Mouse (Mus musculus): ENCODE results near the gene Kalrn.
A peak's percentile ranks its signal among the peaks of the same experiment; 100 is the strongest.

Gene Kalrn

DNA sequence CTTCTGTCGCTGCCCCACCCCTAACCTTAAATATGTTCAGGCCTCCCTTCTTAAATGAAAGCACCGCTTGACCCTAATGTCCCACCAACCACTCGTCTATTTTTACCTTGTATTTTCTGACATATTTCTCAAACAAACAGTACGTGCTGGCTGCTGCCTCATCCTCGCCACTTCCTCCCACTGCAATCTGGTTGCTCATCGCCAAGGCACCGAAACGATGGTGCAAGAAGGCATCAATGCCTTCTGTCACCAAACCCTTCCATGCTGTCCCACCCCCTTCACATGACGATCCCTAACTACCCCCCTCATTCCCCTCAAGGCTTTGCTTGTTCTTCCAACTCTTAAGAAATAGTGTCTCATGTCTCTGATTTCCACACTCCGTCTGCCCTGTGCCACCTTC, 69.1 kb downstream of the Kalrn start:
- peak; percentile 76 for ATAC-seq (ENCODE audit: low TSS enrichment)

DNA sequence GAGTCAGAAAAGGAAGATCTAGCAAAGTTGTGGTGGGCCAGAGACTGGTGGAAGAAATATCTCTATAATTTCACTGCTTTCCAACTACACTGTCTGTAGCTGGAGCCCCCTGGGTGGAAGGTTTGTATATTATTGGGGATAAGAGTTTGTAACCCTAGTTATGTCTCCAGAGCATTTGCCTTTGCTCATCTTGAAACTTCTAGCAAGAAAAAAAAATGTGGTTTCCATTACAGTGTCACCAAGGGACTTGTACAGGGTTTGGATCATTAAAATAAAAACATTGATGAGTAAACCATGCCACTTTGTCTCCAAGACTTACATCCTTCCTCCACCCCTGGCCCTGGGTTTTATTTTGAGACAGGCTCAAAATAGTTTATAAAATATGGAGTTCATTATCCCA, 71.2 kb downstream of the Kalrn start:
- no peak for ATAC-seq (ENCODE audit: low TSS enrichment)

DNA sequence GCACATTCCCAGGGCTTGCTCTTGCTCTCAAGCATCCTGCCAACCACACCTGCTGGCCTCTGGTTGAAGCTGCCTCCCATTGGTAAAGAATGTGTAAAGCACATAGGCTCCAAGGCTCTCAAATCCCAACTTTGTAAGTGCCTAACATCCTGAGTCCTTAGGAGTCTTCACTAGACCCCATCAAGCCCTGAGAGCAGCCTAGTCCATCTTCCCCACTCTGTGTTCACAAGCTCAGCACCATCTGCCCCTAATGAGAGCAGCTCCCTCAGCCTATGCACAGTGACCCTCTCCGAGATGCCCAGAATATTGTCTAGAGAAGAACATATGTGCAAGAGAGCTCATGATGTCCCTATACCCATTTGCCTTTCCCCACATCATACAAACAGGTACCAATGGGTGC, 78.6 kb downstream of the Kalrn start:
- ATAC-seq (ENCODE audit: low TSS enrichment), result no peak

DNA sequence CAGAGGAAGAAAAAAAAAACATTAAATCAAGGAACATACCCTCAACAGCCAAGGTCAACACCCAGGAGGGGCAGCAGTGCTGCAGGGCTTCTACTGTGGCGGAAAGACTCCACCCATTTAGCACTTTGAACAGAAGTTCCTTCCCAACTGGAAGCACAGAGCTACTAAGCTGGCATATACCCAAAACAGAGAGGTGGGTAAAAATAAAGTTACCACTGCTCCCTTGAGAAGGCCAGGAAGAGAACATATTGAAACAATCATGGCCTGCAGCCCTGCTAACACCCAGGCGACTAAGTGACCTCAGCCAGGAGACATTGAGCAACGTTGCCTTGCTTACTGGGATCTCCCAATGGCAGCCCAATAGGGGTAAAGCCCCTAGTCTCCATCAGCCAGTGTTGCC, 79.4 kb downstream of the Kalrn start:
- ATAC-seq (ENCODE audit: low TSS enrichment), result no peak

DNA sequence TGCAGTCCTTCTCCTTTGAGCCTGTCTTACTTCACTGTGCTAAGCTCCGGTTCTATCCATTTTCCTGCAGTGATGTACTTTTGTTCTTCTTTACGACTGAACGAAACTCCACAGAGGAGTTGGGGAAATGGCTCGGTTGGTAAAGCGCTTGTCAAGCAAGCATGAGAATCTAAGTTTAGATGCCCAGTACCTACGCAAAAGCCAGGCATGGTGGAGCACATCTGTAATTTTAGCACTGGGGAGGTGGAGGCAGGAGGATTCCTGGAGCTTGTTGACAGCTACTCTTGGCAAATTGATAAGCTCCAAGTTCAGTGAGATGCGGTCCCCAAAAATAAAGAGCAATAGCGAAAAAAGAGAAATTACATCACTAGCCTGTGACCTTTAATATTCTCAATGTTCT, 82.1 kb downstream of the Kalrn start:
- ATAC-seq (ENCODE audit: low TSS enrichment), result peak; percentile 50

DNA sequence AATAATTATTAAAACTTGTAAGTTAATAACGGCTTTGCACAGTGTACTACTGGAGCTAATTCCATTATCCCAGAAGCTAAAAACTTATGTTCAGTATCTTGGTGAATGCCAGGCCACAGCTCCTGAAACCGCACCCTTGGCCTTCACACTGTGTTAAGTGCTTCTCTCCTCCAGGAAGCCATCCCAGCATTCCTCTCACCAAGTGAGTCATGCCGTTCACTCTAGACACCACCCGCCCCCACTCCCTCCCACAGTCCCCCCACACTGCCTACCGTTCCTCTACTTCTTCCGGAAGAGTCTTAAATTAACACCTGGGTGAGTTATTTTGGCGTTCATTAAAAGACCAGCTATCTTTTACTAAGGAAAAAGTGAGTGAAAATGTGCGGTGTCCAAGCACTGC, 82.8 kb downstream of the Kalrn start:
- peak; percentile 49; the same call in 1 of the 2 replicates for ATAC-seq (ENCODE audit: low TSS enrichment)

DNA sequence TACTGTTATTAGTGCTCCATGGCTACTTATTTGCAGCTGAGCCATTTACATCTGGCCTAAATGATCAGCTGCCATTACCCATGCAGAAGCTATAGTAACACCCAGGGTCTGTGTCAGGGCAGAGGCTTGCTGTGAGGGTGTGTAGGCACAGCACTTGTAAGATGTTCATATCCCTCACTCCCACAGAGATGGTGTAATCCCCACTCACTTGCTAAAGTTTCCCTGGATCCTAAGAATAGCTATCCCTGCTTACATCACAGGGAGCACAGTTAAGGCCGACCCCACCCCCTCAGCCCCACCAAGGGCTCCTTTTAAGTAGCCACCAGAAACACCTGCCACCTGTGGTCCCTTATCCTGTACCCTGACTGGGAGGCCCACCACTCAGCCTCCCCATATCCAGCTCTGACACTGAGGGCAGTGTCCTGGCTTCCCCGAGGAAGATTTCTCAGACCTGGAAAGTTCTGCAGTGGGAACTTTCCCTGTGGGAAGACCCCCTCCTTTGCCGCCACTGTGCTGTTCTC, 83.5 kb downstream of the Kalrn start:
- ATAC-seq (ENCODE audit: low TSS enrichment), result peak; percentile 17; the same call in 1 of the 2 replicates

DNA sequence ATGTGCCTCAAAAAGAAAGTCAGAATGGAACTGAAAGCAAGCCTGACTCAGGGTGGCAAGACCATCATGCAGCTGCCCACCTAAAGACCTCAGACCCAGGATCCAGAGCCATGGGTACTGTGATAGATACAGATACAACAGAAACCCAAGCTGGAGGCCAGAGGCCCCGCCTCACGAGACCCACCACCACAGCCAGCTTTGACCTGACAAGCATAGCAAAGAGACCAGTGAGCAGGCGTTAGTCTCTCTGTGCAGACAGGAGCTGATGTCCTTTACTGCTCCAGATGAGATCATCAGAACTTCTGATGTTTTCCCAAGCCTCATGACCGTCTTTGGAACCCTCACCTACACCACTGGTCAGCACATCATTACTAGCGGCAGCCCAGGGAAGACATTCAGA, 85.5 kb downstream of the Kalrn start:
- no peak for ATAC-seq (ENCODE audit: low TSS enrichment)

DNA sequence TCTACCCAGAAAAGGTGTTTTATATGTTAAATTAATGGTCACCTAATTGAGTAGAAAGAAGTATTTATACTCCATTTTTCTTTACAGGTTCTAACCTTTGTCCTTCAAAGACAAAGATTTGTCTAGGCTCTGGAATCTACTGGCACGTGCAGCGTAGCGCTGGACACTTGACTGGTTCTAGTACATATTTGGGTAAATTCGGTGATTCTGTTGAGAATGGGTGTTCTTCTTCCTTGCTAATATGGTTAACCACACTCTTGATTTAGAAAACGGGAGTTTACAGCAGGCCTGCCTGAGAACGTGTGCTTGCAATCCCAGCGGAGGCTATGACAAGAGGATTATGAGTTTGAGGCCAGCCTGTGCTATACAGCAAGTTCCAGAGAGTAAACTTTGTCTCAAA, 86.1 kb downstream of the Kalrn start:
- no peak for ATAC-seq (ENCODE audit: low TSS enrichment)

DNA sequence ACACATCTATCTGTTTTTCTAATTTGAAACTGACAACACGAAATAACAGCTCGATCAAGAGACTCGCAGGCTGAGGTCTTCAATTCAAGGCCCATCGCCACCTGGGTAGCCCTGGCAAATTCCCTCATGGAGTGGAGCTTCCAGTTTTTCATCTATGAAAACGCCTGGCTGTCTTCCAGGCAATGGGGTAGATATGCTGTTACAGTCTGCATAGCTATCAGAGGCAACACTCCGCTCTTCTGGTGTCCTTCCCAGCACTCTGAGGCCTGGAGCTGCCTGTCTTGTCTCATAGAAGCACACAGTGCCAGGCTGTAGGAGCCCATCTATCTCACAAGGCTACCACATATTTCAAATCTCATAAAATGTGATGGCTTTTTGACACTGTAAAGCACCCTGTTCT, 87.8 kb downstream of the Kalrn start:
- ATAC-seq (ENCODE audit: low TSS enrichment), result peak; percentile 47

DNA sequence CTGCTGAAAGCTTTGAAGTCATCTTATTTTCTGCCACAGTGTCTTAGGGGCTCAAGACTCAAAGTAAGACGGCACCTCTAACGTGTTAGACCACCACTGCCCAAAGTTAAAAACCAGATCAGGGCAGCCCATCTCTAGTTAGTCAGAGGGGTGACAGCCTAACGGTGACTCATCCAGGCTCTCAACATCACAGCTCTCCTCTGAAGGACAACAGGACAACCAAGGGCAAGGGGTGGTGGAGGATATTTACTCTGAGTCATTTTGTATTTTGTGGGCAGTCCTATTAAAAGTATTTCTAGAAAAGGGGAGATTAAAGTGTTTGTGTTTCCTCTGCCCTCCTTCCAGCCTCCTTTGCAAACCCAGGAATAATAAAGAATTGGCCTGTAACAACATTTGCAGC, 88.4 kb downstream of the Kalrn start:
- no peak for ATAC-seq (ENCODE audit: low TSS enrichment)

DNA sequence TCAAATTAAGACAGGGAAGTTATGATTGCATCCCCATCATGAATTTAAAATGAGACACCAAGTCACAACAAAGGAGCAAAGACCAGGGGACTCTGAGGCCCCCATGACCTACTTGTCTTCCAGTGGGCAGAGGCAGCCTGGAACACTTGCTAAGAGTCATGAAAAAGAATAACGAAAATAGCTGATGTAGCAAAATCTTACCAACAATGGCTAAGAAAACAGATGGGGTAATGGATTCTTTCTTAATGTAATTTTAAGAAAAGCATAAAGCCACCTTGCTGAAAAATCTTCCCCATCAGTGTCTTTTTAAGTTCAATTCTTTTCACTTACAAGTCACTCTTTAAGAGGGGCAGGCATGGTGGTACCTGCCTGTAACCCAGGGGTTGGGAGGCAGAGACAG, 89.1 kb downstream of the Kalrn start:
- no peak for ATAC-seq (ENCODE audit: low TSS enrichment)

DNA sequence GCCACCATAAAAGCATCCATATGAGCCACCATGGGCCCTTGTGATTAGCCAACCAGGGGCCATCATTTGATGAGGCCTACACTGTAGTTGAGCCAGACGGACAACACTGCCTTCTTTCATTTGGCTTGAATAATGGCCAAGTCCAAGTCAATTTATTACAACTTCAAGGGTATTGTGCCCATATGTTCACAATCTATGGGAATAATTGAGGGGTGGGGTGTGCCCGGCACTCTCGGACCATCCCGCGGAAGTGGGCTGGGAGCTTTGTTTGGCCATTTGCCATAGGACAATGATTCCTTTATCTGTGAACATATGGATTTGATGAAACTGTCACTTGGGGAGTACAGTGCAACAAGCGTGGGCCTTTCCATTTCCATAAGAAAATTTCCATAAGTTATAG, 89.6 kb downstream of the Kalrn start:
- ATAC-seq (ENCODE audit: low TSS enrichment), result no peak

DNA sequence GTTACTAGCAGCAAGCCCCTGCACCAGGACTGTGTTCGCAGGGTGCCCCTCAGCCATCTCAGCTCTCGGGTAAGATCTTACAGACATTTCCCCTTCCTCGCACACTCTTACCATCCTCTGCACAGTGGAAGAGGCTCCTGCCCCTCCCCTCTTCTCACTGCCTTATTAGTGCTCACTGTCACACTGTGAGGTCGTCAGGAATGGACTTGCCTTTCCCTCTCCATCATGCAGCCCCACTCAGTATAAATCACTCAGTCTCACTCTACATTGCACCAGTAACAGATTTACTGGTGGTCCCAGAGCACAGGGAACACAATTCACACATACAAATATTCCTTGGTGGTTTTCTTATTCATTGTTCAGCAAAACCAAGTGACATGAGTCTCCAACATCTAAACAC, 98.6 kb downstream of the Kalrn start:
- ATAC-seq (ENCODE audit: low TSS enrichment), result no peak

DNA sequence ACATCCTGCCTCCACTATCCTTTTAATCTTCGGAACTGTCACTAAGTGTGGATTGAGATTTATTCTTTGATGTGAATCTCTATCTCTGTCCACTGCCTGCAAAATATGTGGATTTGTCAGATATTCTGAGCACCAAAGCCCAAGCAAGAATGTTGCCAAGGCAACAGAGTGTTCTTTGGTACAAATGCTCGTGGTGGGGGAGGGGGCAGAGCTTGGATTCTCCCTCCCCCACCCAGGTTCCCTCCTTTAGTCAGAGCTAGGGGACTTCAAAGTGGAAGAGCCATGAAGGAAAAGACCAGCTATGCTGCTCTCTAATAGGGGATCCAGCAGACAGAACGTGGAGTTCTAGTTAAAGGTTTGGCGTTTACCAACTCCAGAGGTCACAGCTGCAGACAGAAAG, 99.4 kb downstream of the Kalrn start:
- no peak for ATAC-seq (ENCODE audit: low TSS enrichment)

DNA sequence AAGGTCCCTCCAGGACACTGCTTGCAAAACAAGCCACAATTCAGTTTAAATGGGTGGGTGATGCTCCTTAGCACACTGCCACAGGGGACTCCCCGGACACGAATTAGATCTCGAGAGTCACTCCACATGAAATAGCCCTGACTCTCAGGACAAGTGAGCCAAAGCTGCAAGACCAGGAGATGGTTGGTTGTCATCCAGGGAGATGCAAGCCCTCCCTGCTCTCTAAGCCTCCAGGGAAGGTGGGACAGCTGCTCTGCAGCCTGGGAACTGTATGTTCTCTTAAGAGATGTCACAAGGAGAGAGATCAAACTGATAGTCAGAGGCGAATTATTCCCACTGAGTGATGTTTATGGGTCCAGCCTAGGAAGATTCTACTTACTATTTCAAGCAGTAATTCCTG, 101.9 kb downstream of the Kalrn start:
- no peak for ATAC-seq (ENCODE audit: low TSS enrichment)

DNA sequence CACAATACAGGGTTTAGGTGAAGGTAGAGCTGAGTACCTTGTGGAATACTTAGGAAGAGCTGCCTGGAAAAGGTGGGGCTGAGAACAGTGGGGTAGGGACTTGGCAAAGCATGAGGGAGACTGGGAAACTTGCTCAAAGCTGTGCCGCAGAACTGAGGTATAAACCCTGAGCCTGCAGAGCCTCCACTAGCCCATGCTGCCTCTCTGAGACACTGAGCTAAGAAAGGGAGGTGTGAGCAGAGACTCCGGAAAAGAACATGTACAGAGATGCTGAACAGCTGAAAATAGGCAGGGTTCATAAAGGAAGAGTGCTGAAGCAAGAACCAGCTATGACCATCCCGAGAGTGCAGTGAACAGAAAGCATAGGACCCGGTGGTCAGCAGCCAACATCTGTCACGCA, 103.0 kb downstream of the Kalrn start:
- ATAC-seq (ENCODE audit: low TSS enrichment), result peak; percentile 46

DNA sequence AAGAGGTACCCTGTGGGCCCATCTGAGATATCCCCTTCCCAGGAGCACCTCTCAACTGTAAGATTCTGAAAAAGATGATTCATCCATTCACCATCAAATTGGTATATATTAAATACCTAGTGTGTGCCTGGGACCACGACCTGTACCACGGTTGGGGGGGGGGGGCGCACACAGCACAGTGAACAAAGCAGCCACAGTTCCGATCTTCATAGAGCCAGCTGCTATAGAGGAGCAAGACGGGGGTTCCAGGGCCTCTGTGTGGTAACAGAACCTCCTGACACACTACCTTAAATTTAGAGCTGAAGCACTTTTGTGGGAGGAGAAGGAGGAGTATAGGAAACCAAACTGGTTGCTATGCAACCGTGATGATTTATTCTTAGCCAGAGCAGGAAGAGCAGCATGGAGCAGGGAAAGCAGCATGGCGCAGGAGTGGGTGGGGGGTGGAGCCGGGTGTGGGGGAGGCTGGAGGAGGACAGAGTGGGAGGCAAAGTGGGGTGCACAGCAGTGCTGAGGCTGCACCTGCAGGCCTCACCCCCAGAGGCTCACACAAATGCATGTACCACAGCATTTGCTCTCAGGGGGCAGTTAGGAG, 104.0 kb downstream of the Kalrn start:
- ATAC-seq (ENCODE audit: low TSS enrichment), result peak; percentile 67

DNA sequence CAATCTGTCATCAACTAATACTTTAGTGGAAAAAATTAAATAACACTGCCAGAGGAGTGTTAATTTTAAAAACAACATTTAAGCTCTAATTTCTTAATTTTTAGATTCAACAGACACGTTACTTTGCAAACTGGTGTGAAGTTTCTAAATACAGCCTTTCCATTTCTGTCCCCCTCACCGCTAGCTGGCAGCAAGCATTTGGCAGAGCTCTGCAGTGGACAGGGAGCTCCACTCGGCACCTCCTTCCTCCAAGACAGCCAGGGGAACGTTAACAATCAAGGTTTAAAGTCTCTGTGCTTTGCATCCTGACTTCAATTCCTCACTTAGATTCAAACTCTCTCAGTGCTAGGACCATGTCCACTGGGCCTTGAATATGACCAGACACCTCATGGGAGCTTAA, 106.7 kb downstream of the Kalrn start:
- no peak for ATAC-seq (ENCODE audit: low TSS enrichment)

DNA sequence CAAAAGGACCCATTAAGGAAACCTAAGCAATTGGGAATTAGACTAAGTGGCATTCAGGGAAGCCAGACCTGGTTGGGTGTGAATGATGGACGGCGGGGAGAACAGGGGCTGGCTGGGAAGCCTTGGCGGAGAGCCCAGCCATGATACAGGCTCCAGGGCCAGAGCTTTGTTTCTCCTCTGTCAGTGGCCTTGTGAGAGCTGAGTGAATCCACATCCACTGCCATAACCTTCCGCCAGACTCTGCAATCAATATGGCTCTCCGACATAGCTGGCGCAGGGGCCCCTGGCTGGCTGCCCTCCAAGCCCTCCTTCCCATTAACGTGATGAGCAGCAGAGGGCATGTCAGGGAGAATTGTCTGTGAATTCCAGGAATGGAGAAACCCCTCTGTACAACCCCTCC, 117.0 kb downstream of the Kalrn start:
- ATAC-seq (ENCODE audit: low TSS enrichment), result no peak

DNA sequence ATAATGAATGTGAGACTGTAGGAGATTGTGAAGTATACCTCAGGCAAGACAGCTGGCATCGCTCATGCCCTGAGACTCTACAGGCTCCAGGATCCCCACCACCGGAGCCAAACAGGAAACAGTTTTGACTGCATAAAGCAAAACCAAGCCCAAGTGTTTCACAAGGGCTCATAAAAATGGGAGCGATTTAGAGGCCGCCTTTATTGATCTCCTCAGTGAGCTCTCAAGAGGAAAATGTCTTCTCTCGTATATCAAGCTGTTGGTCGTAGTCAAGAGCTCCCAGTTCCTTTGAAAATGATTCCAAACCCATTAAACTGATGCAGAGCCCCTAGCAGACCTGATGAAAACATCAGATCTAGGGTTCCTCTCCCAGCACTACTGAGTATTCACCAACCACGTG, 127.7 kb downstream of the Kalrn start:
- ATAC-seq (ENCODE audit: low TSS enrichment), result 0 out of 2 replicates have a peak, but pooled peaks have one; percentile 10

DNA sequence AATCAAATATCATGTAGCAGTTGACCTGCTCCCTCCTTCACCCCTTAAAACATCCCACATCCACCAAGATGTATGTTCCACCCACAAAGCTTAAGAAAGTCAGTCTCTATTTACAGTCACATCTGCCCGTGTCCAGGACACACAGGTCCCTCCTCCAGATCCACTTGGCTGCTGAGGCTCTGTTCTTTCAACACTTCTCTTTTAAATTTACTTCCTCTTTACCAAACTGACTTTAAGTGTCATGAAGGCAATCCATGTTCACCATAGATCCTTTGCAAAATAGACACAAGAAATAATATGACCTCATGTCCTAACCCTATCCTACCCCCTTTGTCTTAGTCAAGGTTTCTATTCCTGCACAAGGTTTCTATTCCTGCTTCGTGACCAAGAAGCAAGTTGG, 131.6 kb downstream of the Kalrn start:
- ATAC-seq (ENCODE audit: low TSS enrichment), result no peak

DNA sequence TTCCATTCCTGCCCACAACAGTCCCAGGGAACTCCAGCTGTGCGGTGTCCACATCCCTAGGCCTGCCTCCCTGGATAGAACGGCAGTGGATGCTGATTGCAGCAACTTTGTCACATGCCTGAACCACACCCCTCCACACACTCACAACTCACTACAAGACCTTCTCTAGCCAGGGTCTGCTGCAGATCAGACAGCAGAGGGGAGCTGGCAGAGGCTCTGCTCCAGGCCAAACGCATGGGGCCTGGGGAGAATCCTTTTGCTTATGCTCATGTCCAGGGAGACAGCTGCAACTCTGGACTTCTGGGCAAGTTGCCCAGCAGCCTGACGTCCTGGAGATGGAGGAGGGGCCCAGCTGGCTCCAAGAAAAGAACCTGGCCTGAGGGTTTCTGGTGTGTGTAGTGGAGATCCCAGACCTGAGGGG, 132.3 kb downstream of the Kalrn start:
- ATAC-seq (ENCODE audit: low TSS enrichment), result peak; percentile 25; the same call in 1 of the 2 replicates

DNA sequence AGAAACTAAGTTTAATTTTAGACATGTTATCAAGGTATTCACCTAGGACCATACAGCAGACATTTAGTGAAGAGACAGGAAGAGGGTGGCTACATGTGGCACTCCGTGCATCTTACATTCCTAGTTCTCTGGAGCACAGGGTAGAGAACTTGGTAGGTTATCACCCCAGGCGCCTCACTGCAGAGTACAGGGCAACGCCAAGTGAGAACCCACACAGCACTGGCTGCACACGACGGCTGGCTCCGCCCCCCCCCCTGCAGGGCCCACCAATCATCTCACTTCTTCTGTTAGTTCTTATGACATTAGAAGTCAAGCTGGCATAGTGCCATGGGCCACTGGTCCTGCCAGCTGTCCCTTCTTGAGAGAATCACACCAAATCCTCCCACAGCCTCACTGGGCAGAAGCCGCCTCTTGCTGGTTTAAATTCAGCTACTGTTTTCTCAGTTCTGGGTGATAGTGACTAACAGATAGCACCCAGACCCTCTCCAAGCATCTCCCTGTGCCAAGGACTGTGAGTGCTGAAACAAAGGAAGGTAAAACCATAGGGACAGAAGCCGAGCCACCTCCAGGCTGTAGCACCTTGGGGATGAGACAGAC, 133.2 kb downstream of the Kalrn start:
- ATAC-seq (ENCODE audit: low TSS enrichment), result peak; percentile 86
